Mouse (Mus musculus): ENCODE measurements at regions not wholly inside any gene's neighbourhood (a gene's known extent, or its start where the extent isn't known, plus 50 kb on each side); places are given as distances from the start of the nearest gene placed in this dataset.

- no peak overlapping the region for H3K4me2 ChIP-seq (ENCODE audit: low read length)
- DNase-seq (ENCODE audit: low spot score) (no peak), ATAC-seq (no peak)
- no peaks in the 10 kb centered on the region for H3K4me1 ChIP-seq (ENCODE audit: control insufficient read depth, insufficient read depth, low read length)
- no peaks in the 10 kb centered on the region for H3K9me3 ChIP-seq (replicated peaks; ENCODE audit: control insufficient read depth, low read length)
- no peak overlapping the region for H3K27ac ChIP-seq (ENCODE audit: low read depth, low read length)
- no peak overlapping the region for H3K9ac ChIP-seq (ENCODE audit: low read length)
- no peaks in the 10 kb centered on the region for H3K36me3 ChIP-seq (ENCODE audit: control insufficient read depth, insufficient read depth, low read length)
- H3K27me3 ChIP-seq (replicated peaks; ENCODE audit: control insufficient read depth, insufficient read depth, low read length) = no peaks in the 10 kb centered on the region
- H3K4me3 ChIP-seq (ENCODE audit: low read depth, low read length) = no peak overlapping the region
These were observed 202.3 kb upstream of the Usp24 start for GRCm38 (mm10) chr4:106113747-106114146.

DNA sequence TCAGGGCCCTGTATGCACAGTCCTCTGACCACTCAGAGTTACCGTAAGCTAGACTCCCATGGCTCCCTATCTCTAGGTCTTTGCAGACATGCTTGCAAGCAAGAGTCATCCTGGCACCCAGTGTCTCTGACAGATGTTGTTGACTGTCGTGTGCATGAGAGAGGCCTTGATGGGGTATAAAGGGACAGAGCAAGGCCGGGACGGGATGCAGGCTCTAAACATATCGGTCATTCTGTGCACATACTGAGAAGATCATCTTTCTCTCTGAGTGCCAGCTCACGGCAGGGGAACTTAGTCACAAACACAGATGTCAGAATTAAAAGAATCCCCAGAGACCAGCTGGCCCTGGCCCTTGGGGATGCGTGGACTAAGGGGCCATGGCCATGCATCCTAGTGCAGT is 199.4 kb upstream of the Usp24 start:
- ATAC-seq (no peak), DNase-seq (ENCODE audit: low spot score) (no peak)
- Histone ChIP-seq H3K27me3 (replicated peaks; ENCODE audit: control insufficient read depth, insufficient read depth, low read length) (no peaks in the 10 kb centered on the region), H3K9me3 (replicated peaks; ENCODE audit: control insufficient read depth, low read length) (no peaks in the 10 kb centered on the region), H3K36me3 (ENCODE audit: control insufficient read depth, insufficient read depth, low read length) (no peaks in the 10 kb centered on the region), H3K9ac (ENCODE audit: low read length) (no peak overlapping the region), H3K4me3 (ENCODE audit: low read depth, low read length) (no peak overlapping the region), H3K27ac (ENCODE audit: low read depth, low read length) (no peak overlapping the region), H3K4me2 (ENCODE audit: low read length) (no peak overlapping the region), H3K4me1 (ENCODE audit: control insufficient read depth, insufficient read depth, low read length) (no peaks in the 10 kb centered on the region)
- 86% methylated on average over 7 of the region's 7 CpGs for WGBS

GRCm38 (mm10) chr4:106121306-106121705 is 194.7 kb upstream of the Usp24 start:
- Histone ChIP-seq H3K4me3 (ENCODE audit: low read depth, low read length) (no peak overlapping the region), H3K9ac (ENCODE audit: low read length) (no peak overlapping the region), H3K27me3 (replicated peaks; ENCODE audit: control insufficient read depth, insufficient read depth, low read length) (no peaks in the 10 kb centered on the region), H3K4me2 (ENCODE audit: low read length) (no peak overlapping the region), H3K9me3 (replicated peaks; ENCODE audit: control insufficient read depth, low read length) (no peaks in the 10 kb centered on the region), H3K27ac (ENCODE audit: low read depth, low read length) (no peak overlapping the region), H3K4me1 (ENCODE audit: control insufficient read depth, insufficient read depth, low read length) (no peaks in the 10 kb centered on the region), H3K36me3 (ENCODE audit: control insufficient read depth, insufficient read depth, low read length) (no peaks in the 10 kb centered on the region)
- no peak for DNase-seq (ENCODE audit: low spot score)
- WGBS = 91% methylated on average over 1 of the region's 1 CpGs
- ATAC-seq = no peak

DNA sequence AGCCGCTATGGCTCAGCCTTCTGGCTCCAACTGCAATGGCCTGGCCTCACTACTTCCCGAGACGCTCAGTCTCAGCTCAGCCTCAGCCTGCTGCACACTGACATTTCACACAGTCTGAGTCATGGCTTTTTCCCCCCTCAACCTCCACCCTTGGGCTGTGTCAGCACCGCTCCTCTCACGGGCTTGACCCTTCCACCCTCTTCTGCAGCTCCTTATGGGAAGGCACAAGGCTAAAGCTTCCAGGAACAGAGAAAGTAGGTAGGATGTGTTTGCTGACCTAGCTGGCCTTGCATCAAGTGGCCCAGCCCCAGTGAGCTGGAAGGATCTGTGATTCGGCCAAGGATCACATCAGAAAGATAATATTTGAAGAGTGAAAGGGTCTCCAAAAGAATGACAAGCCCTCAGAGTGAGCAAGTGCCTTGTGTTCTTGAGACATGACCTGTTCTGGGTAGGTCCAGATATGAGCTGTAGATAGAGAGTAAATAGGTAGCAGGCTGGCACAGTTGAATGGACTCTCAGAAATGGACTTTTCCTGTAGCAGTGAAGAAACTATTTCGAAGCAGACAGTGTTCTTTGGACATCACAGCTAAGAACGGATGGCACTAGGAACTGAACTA is 192.9 kb upstream of the Usp24 start:
- Histone ChIP-seq H3K27me3 (replicated peaks; ENCODE audit: control insufficient read depth, insufficient read depth, low read length) (no peaks in the 10 kb centered on the region), H3K27ac (ENCODE audit: low read depth, low read length) (no peak overlapping the region), H3K4me2 (ENCODE audit: low read length) (no peak overlapping the region), H3K9me3 (replicated peaks; ENCODE audit: control insufficient read depth, low read length) (no peaks in the 10 kb centered on the region), H3K4me3 (ENCODE audit: low read depth, low read length) (no peak overlapping the region), H3K36me3 (ENCODE audit: control insufficient read depth, insufficient read depth, low read length) (no peaks in the 10 kb centered on the region), H3K4me1 (ENCODE audit: control insufficient read depth, insufficient read depth, low read length) (no peaks in the 10 kb centered on the region), H3K9ac (ENCODE audit: low read length) (no peak overlapping the region)
- WGBS = 95% methylated on average over 8 of the region's 8 CpGs
- DNase-seq (ENCODE audit: low spot score) = no peak
- no peak for ATAC-seq

DNA sequence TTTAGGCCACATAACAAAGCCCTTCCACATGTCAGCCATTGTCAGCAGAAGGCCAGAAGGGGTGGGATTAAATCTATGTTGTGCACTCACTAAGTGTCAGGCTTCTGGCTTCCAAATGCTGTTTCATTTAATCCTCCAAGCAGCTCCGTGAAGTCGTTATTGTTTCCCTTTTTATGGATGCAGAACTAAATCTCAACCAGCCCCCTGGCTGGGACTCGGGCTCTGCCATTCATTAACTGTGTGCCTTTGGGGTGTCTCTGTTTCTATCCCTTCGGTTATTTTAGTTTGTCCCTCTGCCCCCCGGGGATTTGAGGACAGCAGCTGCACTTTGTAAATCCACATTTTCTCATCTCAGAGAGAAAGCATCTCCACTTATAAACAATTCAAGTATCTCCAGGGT is 188.8 kb upstream of the Usp24 start:
- WGBS = 28% methylated on average over 5 of the region's 5 CpGs
- H3K4me2 ChIP-seq (ENCODE audit: low read length) = no peak overlapping the region
- no peaks in the 10 kb centered on the region for H3K9me3 ChIP-seq (replicated peaks; ENCODE audit: control insufficient read depth, low read length)
- H3K9ac ChIP-seq (ENCODE audit: low read length) = no peak overlapping the region
- no peak overlapping the region for H3K27ac ChIP-seq (ENCODE audit: low read depth, low read length)
- no peak for DNase-seq (ENCODE audit: low spot score)
- no peak overlapping the region for H3K4me3 ChIP-seq (ENCODE audit: low read depth, low read length)
- no peaks in the 10 kb centered on the region for H3K27me3 ChIP-seq (replicated peaks; ENCODE audit: control insufficient read depth, insufficient read depth, low read length)
- no peaks in the 10 kb centered on the region for H3K36me3 ChIP-seq (ENCODE audit: control insufficient read depth, insufficient read depth, low read length)
- H3K4me1 ChIP-seq (ENCODE audit: control insufficient read depth, insufficient read depth, low read length) = no peaks in the 10 kb centered on the region
- no peak for ATAC-seq

- no peaks in the 10 kb centered on the region for H3K4me1 ChIP-seq (ENCODE audit: control insufficient read depth, insufficient read depth, low read length)
- DNase-seq (ENCODE audit: low spot score) = peak; percentile 46
These were observed 188.4 kb upstream of the Usp24 start for GRCm38 (mm10) chr4:106127641-106128040.

GRCm38 (mm10) chr4:106129327-106129726 is 186.7 kb upstream of the Usp24 start:
- Histone ChIP-seq H3K36me3 (ENCODE audit: control insufficient read depth, insufficient read depth, low read length) (no peaks in the 10 kb centered on the region), H3K4me1 (ENCODE audit: control insufficient read depth, insufficient read depth, low read length) (no peaks in the 10 kb centered on the region), H3K4me3 (ENCODE audit: low read depth, low read length) (no peak overlapping the region), H3K9ac (ENCODE audit: low read length) (no peak overlapping the region), H3K9me3 (replicated peaks; ENCODE audit: control insufficient read depth, low read length) (no peaks in the 10 kb centered on the region), H3K4me2 (ENCODE audit: low read length) (no peak overlapping the region), H3K27me3 (replicated peaks; ENCODE audit: control insufficient read depth, insufficient read depth, low read length) (no peaks in the 10 kb centered on the region), H3K27ac (ENCODE audit: low read depth, low read length) (no peak overlapping the region)
- DNase-seq (ENCODE audit: low spot score) = no peak
- WGBS = 93% methylated on average over 7 of the region's 7 CpGs
- ATAC-seq = no peak

More at GRCm38 (mm10) chr4:106127641-106128040, 188.4 kb upstream of the Usp24 start:
- Histone ChIP-seq H3K4me3 (ENCODE audit: low read depth, low read length) (no peak overlapping the region), H3K4me2 (ENCODE audit: low read length) (no peak overlapping the region), H3K27ac (ENCODE audit: low read depth, low read length) (no peak overlapping the region), H3K27me3 (replicated peaks; ENCODE audit: control insufficient read depth, insufficient read depth, low read length) (no peaks in the 10 kb centered on the region), H3K9ac (ENCODE audit: low read length) (no peak overlapping the region), H3K36me3 (ENCODE audit: control insufficient read depth, insufficient read depth, low read length) (no peaks in the 10 kb centered on the region), H3K9me3 (replicated peaks; ENCODE audit: control insufficient read depth, low read length) (no peaks in the 10 kb centered on the region)
- 58% methylated on average over 7 of the region's 7 CpGs for WGBS
- ATAC-seq = no peak

DNA sequence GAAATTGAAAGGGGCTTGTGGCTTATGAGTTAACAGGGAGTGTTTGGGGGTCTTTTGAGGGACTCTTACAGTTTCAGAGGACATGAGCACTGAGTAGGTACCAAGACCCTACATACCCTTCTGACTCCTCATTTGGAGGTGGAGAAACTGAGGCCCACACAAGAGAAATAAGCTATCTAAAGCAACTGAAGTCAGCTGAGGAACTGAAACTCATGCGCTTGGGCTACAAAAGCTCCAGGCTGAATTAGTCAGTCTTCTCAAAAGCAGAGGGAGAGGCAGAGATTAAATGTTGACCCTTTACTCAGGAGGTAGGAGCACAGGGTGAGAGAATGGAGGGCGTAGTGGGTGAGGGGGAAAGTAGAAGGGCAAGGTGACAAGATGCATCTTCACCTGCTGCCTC is 186.2 kb upstream of the Usp24 start:
- no peaks in the 10 kb centered on the region for H3K4me1 ChIP-seq (ENCODE audit: control insufficient read depth, insufficient read depth, low read length)
- H3K27me3 ChIP-seq (replicated peaks; ENCODE audit: control insufficient read depth, insufficient read depth, low read length) = no peaks in the 10 kb centered on the region
- 92% methylated on average over 2 of the region's 2 CpGs for WGBS
- no peak overlapping the region for H3K4me2 ChIP-seq (ENCODE audit: low read length)
- H3K9me3 ChIP-seq (replicated peaks; ENCODE audit: control insufficient read depth, low read length) = no peaks in the 10 kb centered on the region
- ATAC-seq = no peak
- no peak overlapping the region for H3K27ac ChIP-seq (ENCODE audit: low read depth, low read length)
- DNase-seq (ENCODE audit: low spot score) = no peak
- no peak overlapping the region for H3K4me3 ChIP-seq (ENCODE audit: low read depth, low read length)
- H3K9ac ChIP-seq (ENCODE audit: low read length) = no peak overlapping the region
- no peaks in the 10 kb centered on the region for H3K36me3 ChIP-seq (ENCODE audit: control insufficient read depth, insufficient read depth, low read length)

- 67% methylated on average over 10 of the region's 10 CpGs for WGBS
- no peak overlapping the region for H3K4me3 ChIP-seq (ENCODE audit: low read depth, low read length)
These were observed 182.0 kb upstream of the Usp24 start for GRCm38 (mm10) chr4:106133746-106134730.

More at GRCm38 (mm10) chr4:106133746-106134730, 182.0 kb upstream of the Usp24 start:
- no peaks in the 10 kb centered on the region for H3K36me3 ChIP-seq (ENCODE audit: control insufficient read depth, insufficient read depth, low read length)
- no peaks in the 10 kb centered on the region for H3K9me3 ChIP-seq (replicated peaks; ENCODE audit: control insufficient read depth, low read length)
- DNase-seq (ENCODE audit: low spot score) (no peak), ATAC-seq (no peak)
- H3K27ac ChIP-seq (ENCODE audit: low read depth, low read length) = no peak overlapping the region
- no peak overlapping the region for H3K4me2 ChIP-seq (ENCODE audit: low read length)
- H3K9ac ChIP-seq (ENCODE audit: low read length) = no peak overlapping the region
- no peaks in the 10 kb centered on the region for H3K27me3 ChIP-seq (replicated peaks; ENCODE audit: control insufficient read depth, insufficient read depth, low read length)
- H3K4me1 ChIP-seq (ENCODE audit: control insufficient read depth, insufficient read depth, low read length) = no peaks in the 10 kb centered on the region

All from forebrain, embryonic 14.5 days (tissue).